Mouse (Mus musculus): ENCODE measurements around the gene F12. TPM values are rescaled to one million over a fixed set of nuclear protein-coding genes. Genes with fewer than 3 reads are reported as not detected.
A peak's percentile ranks its signal among the peaks of the same experiment; 100 is the strongest.
"Not testable (repeated sequence)": the region's sequence is repeated elsewhere in the genome, so short reads cannot be mapped to it uniquely, and the experiment has no call there.

The F12 gene
- total and polyA plus RNA-seq, 2 experiments from 2014 or later = 0.51 TPM; not detected in 1

DNA sequence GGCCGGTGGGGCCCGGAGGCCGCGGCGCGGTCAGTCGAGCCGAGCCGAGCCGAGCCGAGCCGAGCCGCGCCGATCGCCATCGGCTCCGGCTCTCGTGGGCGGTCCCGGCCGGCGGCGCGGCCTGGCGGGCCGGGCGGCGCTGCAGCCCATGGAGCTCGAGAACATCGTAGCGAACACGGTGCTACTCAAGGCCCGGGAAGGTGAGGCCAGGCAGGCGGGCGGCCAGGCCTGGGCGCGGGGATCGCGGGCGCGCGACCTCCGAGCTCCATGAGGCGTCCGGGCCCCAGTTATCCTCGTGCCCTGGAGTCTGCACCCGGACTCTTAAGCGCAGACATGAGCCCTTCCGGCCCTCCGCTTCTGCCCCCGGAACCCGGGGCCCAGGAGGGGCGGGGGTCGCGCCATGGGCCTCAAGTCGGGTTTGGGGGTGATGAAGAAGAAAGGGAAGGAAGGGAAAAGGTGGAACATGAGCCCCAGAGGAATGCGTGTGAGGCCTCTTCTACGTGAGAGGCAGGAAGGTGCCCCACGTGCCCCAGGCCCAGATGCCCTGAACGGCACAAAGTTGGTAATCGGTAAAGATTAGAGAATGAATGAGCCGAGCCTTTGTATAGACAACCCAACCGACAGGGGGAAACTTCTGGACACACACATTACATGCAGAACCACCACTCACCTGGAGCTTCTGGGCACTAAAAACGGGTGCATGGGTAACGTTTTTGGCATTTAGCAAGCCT lies 18.9 kb upstream of the F12 start:
- DNase-seq (no peak), ATAC-seq (peak; percentile 23)
- Histone ChIP-seq H3K9ac (peak overlapping the region; percentile 81), H3K4me3 (ENCODE audit: low read depth, low read length) (peak overlapping the region; percentile 86), H3K4me2 (ENCODE audit: low read depth) (peak overlapping the region; percentile 84), H3K27ac (ENCODE audit: low read depth, low read length) (peak overlapping the region; percentile 86), H3K4me1 (ENCODE audit: insufficient read depth) (no peaks in the 10 kb centered on the region; the same call in 1 of the 2 replicates), H3K36me3 (ENCODE audit: insufficient read depth) (peaks cover 4% of the 10 kb centered on the region), H3K27me3 (ENCODE audit: insufficient read depth, low read length) (no peaks in the 10 kb centered on the region), H3K9me3 (ENCODE audit: low read length) (no peaks in the 10 kb centered on the region)
- TF ChIP-seq CTCF (IDR thresholded peaks at IDR 0.05; ENCODE audit: low read depth) = peak; percentile 32; the same call in 1 of the 2 replicates
- WGBS = under 1% methylated on average over 61 of the region's 66 CpGs

- peak within 1 kb of the TSS; percentile 81 for H3K9ac ChIP-seq
- H3K9me3 ChIP-seq (ENCODE audit: low read length) = no peaks in the 10 kb centered on the region
- 1% methylated on average over 30 of the region's 35 CpGs for WGBS
- H3K36me3 ChIP-seq (ENCODE audit: insufficient read depth) = no peaks in the 10 kb centered on the region
- peak within 1 kb of the TSS; percentile 86 for H3K4me3 ChIP-seq (ENCODE audit: low read depth, low read length)
- H3K27me3 ChIP-seq (ENCODE audit: insufficient read depth, low read length) = no peaks in the 10 kb centered on the region
- peak within 1 kb of the TSS; percentile 93 for H3K27ac ChIP-seq (ENCODE audit: low read depth, low read length)
- TF ChIP-seq CTCF (IDR thresholded peaks at IDR 0.05; ENCODE audit: low read depth) = no peak
- DNase-seq = peak; percentile 100
- peak within 1 kb of the TSS; percentile 84 for H3K4me2 ChIP-seq (ENCODE audit: low read depth)
- H3K4me1 ChIP-seq (ENCODE audit: insufficient read depth) = no peaks in the 10 kb centered on the region; the same call in 1 of the 2 replicates
- peak; percentile 95 for ATAC-seq
These were observed 18.3 kb upstream of the F12 start, which contains the start of gene Grk6 for GRCm38 (mm10) chr13:55444937-55445315. Gene Grk6, plus strand, starts transcription at chr13:55445072.

DNA sequence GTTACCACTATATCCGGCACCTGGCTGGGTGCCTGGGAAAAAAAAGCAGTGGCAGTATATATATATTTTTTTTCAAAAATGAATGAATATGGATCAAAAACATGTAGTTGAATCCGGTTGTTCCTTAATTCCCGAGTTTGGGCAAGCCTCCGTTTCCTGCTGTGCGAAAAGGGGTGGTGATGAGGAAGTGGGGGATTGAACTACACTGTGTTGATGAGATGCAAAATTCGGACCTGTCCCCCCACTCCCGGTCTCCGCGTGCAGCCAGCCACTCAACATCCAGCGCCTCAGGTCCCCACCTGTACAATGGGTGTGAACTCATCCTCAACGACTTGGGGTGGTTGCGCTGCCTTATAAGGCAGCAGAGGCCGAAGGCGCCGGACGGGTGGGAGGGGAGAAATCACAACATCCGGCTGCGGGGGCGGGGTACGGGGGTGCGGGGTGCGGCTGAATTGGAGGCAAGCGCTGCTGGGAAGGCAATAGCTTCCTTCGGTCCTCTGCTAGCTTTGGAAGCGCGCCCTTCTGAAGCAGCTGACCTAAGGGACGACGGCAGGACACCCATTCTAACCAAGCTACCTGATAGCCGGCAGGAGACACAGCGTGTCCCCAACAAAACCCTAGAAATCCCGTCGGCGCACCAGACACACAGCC lies 17.8 kb upstream of the F12 start:
- Histone ChIP-seq H3K4me2 (ENCODE audit: low read depth) (peak overlapping the region; percentile 58), H3K9me3 (ENCODE audit: low read length) (no peaks in the 10 kb centered on the region), H3K27me3 (ENCODE audit: insufficient read depth, low read length) (no peaks in the 10 kb centered on the region), H3K36me3 (ENCODE audit: insufficient read depth) (no peaks in the 10 kb centered on the region), H3K4me1 (ENCODE audit: insufficient read depth) (no peaks in the 10 kb centered on the region; the same call in 1 of the 2 replicates), H3K4me3 (ENCODE audit: low read depth, low read length) (peak overlapping the region; percentile 86), H3K9ac (peak overlapping the region; percentile 60), H3K27ac (ENCODE audit: low read depth, low read length) (peak overlapping the region; percentile 93)
- no peak for TF ChIP-seq CTCF (IDR thresholded peaks at IDR 0.05; ENCODE audit: low read depth)
- ATAC-seq (peak; percentile 65), DNase-seq (no peak)
- under 1% methylated on average over 33 of the region's 33 CpGs for WGBS

- Histone ChIP-seq H3K4me2 (ENCODE audit: low read depth) (peak overlapping the region; percentile 58), H3K27me3 (ENCODE audit: insufficient read depth, low read length) (no peaks in the 10 kb centered on the region), H3K4me1 (ENCODE audit: insufficient read depth) (no peaks in the 10 kb centered on the region; the same call in 1 of the 2 replicates), H3K9ac (peak overlapping the region; percentile 60), H3K36me3 (ENCODE audit: insufficient read depth) (no peaks in the 10 kb centered on the region), H3K4me3 (ENCODE audit: low read depth, low read length) (peak overlapping the region; percentile 86), H3K9me3 (ENCODE audit: low read length) (no peaks in the 10 kb centered on the region), H3K27ac (ENCODE audit: low read depth, low read length) (peak overlapping the region; percentile 93; the same call in 1 of the 2 replicates)
- DNase-seq (no peak), ATAC-seq (no peak)
- no peak for TF ChIP-seq CTCF (IDR thresholded peaks at IDR 0.05; ENCODE audit: low read depth)
- WGBS = 38% methylated on average over 9 of the region's 9 CpGs
These were observed 17.2 kb upstream of the F12 start for GRCm38 (mm10) chr13:55443799-55444285.

GRCm38 (mm10) chr13:55437111-55437629 lies 10.6 kb upstream of the F12 start:
- ATAC-seq; H3K27ac ChIP-seq (ENCODE audit: low read depth, low read length); H3K9ac ChIP-seq; DNase-seq; H3K4me2 ChIP-seq (ENCODE audit: low read depth); H3K27me3 ChIP-seq (ENCODE audit: insufficient read depth, low read length); H3K4me1 ChIP-seq (ENCODE audit: insufficient read depth); H3K9me3 ChIP-seq (ENCODE audit: low read length); H3K4me3 ChIP-seq (ENCODE audit: low read depth, low read length); H3K36me3 ChIP-seq (ENCODE audit: insufficient read depth): not testable (repeated sequence)
- WGBS = 91% methylated on average over 14 of the region's 15 CpGs

DNA sequence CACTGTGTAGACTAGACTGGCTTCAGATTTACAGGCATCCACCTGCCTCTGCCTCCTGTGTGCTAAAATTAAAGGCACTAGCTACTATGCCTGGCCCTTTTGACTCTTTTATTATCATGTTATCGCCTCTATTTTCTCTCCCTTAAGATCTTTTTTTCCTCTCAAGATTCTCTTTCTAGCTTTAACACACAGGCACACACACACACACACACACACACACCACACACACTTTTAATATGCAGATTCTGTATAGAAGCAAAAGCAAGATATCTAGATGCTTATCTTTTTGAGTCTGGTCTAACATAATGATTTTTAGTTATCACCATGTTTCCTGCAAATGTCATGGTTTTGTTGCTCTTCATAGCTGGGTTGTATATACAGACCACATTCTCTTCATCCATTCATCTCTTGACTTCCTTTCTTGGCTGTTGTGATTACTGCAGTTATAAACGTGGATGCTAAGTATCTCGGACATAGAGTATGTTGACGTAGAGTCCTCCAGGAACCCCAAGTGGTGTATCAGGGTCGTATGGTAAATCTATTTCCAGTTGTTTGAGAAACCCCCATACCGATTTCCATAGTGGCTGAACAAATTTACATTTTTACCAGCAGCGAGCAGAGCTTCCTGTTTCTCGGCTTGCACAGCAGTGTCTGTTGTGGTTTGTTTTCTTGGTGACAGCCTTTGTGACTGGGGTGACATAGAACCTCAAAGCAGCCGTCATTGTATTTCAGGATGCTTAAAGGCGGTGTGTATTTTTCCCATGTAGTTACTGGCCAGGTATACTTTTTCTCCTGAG lies 5.5 kb upstream of the F12 start:
- no peak for ATAC-seq
- H3K4me3 ChIP-seq (ENCODE audit: low read depth, low read length) = no peak overlapping the region
- H3K27me3 ChIP-seq (ENCODE audit: insufficient read depth, low read length) = no peaks in the 10 kb centered on the region
- no peak overlapping the region for H3K27ac ChIP-seq (ENCODE audit: low read depth, low read length)
- H3K4me2 ChIP-seq (ENCODE audit: low read depth) = no peak overlapping the region
- no peak for DNase-seq
- no peak for TF ChIP-seq CTCF (IDR thresholded peaks at IDR 0.05; ENCODE audit: low read depth)
- H3K9me3 ChIP-seq (ENCODE audit: low read length) = no peaks in the 10 kb centered on the region
- H3K9ac ChIP-seq = no peak overlapping the region
- 79% methylated on average over 10 of the region's 10 CpGs for WGBS
- H3K36me3 ChIP-seq (ENCODE audit: insufficient read depth) = no peaks in the 10 kb centered on the region
- no peaks in the 10 kb centered on the region for H3K4me1 ChIP-seq (ENCODE audit: insufficient read depth)
